Mouse (Mus musculus) midbrain, embryonic 14.5 days (tissue): Measurements from ENCODE around the gene Ucp2. TPM values are rescaled to one million over a fixed set of nuclear protein-coding genes. Genes with fewer than 3 reads are reported as not detected.
"Not testable (repeated sequence)": the region's sequence is repeated elsewhere in the genome, so short reads cannot be mapped to it uniquely, and the experiment has no call there.

Experiments
- ATAC-seq: fragments of 200-750 bp; cut with Nextera tagmentation; 2 replicates; pipeline ENCODE4 v1.8.0; 2017; ENCODE audit warnings: moderate number of reproducible peaks, moderate library complexity; ENCODE audit not compliant: low FRiP score, low TSS enrichment
- DNase-seq: peaks from one replicate; pipeline ENCODE4 v3.0.0-alpha.2; 2015
- H3K27ac ChIP-seq: fragments of 300-500 bp; sonication (generic); replicated peaks from 2 replicates; pipeline ENCODE4 v1.5.1; 2014; ENCODE audit warnings: mild to moderate bottlenecking, low read depth, low read length, moderate library complexity
- H3K27me3 ChIP-seq: fragments of 300-500 bp; sonication (generic); 2 replicates; pipeline ENCODE4 v1.6.1; 2014; ENCODE audit warnings: low read length, control low read depth, mixed read lengths; ENCODE audit not compliant: control insufficient read depth, insufficient read depth
- H3K36me3 ChIP-seq: fragments of 300-500 bp; sonication (generic); 2 replicates; pipeline ENCODE4 v1.6.1; 2014; ENCODE audit warnings: low read length, control low read depth; ENCODE audit not compliant: control insufficient read depth, insufficient read depth
- H3K4me1 ChIP-seq: fragments of 300-500 bp; sonication (generic); 2 replicates; pipeline ENCODE4 v1.6.1; 2014; ENCODE audit warnings: mild to moderate bottlenecking, antibody characterized with exemption, low read length, control low read depth; ENCODE audit not compliant: control insufficient read depth, insufficient read depth
- H3K4me2 ChIP-seq: fragments of 300-500 bp; sonication (generic); 2 replicates; pipeline ENCODE4 v1.6.1; 2014; ENCODE audit warnings: mild to moderate bottlenecking, low read length, moderate library complexity
- H3K4me3 ChIP-seq: fragments of 300-500 bp; sonication (generic); replicated peaks from 2 replicates; pipeline ENCODE4 v1.5.1; 2014; ENCODE audit warnings: low read depth, low read length
- H3K9ac ChIP-seq: fragments of 300-500 bp; sonication (generic); replicated peaks from 2 replicates; pipeline ENCODE4 v1.6.1; 2014; ENCODE audit warnings: mild to moderate bottlenecking, low read length, moderate library complexity
- H3K9me3 ChIP-seq: fragments of 300-500 bp; sonication (generic); 2 replicates; pipeline ENCODE4 v1.6.1; 2016; ENCODE audit warnings: low read length, control low read depth, mixed read lengths; ENCODE audit not compliant: control insufficient read depth
- whole genome bisulfite sequencing: fragments of 180-500 bp; shearing (Covaris S2); extraction: QIAGEN DNeasy Blood & Tissue Kit; methylation state at CpG from one replicate; pipeline ENCODE4 v1.1.7; 2014; 5-methylcytosine and 5-hydroxymethylcytosine counted together
- polyA plus RNA-seq: library from polyadenylated mRNA; unstranded; fragments of >200 nt; fragmentation: Nextera tagmentation; extraction: Ambion mirVana; gene quantifications from 2 replicates; pipeline ENCODE4 v1.2.1, GENCODE M21; 2014

Ucp2 gene
- polyA plus RNA-seq, 1 experiment from 2014 or later = 55.6 TPM

DNA sequence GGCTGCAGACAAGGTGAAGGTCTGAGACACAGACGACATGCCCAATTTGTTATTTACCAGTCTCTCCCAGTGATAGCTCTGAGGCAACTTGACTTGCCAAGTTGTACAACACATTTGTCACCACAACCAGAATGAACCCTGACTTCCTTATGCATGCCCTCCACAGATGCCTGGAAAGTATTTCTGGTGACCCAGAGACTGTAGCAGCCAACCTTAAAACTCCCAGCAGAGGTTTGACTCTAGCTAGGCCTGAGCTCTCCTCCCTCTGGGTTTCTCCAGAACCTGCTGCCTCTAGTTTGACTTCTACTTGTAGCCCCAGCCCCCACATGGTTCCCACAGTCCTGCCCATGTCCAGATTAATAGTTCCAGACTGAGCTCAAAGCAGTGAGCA is 21.7 kb upstream of the Ucp2 start:
- Histone ChIP-seq H3K9me3 (no peaks in the 10 kb centered on the region), H3K36me3 (peaks cover 28% of the 10 kb centered on the region), H3K4me2 (no peak overlapping the region), H3K4me1 (no peaks in the 10 kb centered on the region), H3K4me3 (no peak overlapping the region), H3K27ac (no peak overlapping the region), H3K9ac (no peak overlapping the region), H3K27me3 (no peaks in the 10 kb centered on the region)
- no peak for ATAC-seq
- DNase-seq = no peak
- 93% methylated on average over 1 of the region's 1 CpGs for WGBS

DNA sequence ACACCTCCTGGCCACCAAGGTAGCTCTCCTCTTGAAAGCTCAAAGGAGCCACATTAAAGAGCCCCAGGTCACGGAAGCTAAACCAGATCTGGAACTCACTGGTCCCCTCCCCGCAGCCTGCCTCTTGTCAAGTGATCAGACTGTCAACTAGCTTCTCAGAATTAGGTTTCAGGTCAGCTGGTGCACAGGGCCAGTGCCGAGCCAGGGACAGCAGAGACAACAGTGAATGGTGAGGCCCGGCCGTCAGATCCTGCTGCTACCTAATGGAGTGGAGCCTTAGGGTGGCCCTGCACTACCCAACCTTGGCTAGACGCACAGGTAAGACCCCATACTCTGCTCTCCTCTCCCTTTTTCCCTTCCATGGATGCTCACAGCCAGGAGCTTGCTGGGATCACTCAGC is 20.4 kb upstream of the Ucp2 start, which contains the start of gene Ucp3:
Ucp3 (plus strand) TSS at position 214 of the 400 bp plus-strand sequence.
- no peak within 1 kb of the TSS for H3K27ac ChIP-seq
- no peaks in the 10 kb centered on the region for H3K9me3 ChIP-seq
- 90% methylated on average over 6 of the region's 6 CpGs for WGBS
- ATAC-seq (no peak), DNase-seq (no peak)
- H3K27me3 ChIP-seq = no peaks in the 10 kb centered on the region
- no peak within 1 kb of the TSS for H3K4me3 ChIP-seq
- no peak within 1 kb of the TSS for H3K9ac ChIP-seq
- no peak within 1 kb of the TSS for H3K4me2 ChIP-seq
- H3K4me1 ChIP-seq = no peaks in the 10 kb centered on the region
- H3K36me3 ChIP-seq = peaks cover 19% of the 10 kb centered on the region

DNA sequence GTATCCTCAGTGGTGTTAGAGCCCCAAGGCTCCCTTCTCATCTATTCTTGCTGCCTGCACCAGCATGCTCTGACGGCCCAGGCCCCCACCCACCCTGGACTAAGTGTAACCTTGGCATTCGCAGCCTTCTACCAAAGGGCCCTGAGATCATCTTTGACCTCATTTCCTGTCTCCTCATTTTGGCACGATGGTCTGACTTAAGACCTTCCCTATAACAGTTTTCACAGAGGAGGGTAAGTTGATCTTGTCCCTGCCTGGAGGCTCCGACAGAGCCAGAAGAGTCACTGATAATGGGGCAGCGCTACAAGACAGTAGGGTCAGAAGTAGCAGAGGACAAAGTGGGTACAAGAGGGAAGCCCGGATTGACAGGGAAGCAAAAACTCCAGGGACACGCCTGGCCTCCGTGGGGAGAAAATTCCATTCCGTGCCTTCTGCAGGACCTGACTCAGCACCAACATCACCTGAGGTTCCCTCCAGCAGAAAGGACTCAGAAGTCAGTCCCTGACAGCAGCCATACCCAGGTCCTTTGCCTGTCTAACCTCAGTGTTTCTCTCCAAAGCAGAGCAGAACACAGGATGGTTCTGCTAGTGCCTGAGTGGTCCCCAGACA is 19.2 kb upstream of the Ucp2 start:
- H3K4me3 ChIP-seq = no peak overlapping the region
- ATAC-seq (no peak), DNase-seq (no peak)
- H3K36me3 ChIP-seq = peaks cover 15% of the 10 kb centered on the region
- no peaks in the 10 kb centered on the region for H3K9me3 ChIP-seq
- no peaks in the 10 kb centered on the region for H3K27me3 ChIP-seq
- H3K27ac ChIP-seq = no peak overlapping the region
- H3K4me2 ChIP-seq = no peak overlapping the region
- no peak overlapping the region for H3K9ac ChIP-seq
- H3K4me1 ChIP-seq = no peaks in the 10 kb centered on the region
- 89% methylated on average over 9 of the region's 9 CpGs for WGBS

GRCm38 (mm10) chr7:100474680-100475079 is 18.5 kb upstream of the Ucp2 start:
- Histone ChIP-seq H3K9ac (no peak overlapping the region), H3K9me3 (no peaks in the 10 kb centered on the region), H3K27me3 (no peaks in the 10 kb centered on the region), H3K27ac (no peak overlapping the region), H3K4me1 (no peaks in the 10 kb centered on the region), H3K36me3 (peaks cover 9% of the 10 kb centered on the region), H3K4me3 (no peak overlapping the region), H3K4me2 (no peak overlapping the region)
- 50% methylated on average over 1 of the region's 1 CpGs for WGBS
- DNase-seq = no peak
- no peak for ATAC-seq

DNA sequence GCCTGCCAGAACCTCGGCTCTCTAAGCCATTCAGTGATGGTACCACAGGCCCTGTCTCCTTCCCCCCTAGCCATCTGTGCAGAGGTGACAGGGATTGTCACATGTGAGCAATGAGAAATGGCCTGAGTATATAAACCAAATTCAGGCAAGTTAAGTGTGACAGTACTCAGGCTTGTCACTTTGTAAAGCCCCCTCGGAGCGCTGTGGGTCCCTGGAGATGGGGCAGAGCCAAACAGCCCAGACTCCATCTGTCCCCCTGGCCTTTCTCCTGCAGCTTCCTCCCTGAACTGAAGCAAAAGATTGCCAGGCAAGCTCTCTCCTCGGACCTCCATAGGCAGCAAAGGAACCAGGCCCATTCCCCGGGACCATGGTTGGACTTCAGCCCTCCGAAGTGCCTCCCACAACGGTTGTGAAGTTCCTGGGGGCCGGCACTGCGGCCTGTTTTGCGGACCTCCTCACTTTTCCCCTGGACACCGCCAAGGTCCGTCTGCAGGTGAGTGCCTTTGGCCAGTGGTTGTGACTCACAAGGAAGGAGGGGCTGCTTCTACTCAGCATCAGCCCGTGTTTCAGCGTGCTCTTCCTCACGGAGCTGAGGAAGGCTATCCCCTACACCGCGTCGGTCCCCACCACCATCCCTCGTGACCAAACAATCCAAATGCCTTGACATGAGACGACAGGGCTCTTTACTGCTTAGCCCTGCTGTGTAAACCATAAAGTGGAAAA is 13.9 kb upstream of the Ucp2 start:
- H3K27ac ChIP-seq = no peak overlapping the region
- no peaks in the 10 kb centered on the region for H3K4me1 ChIP-seq
- H3K9me3 ChIP-seq = no peaks in the 10 kb centered on the region
- ATAC-seq (no peak), DNase-seq (no peak)
- no peak overlapping the region for H3K4me3 ChIP-seq
- H3K9ac ChIP-seq = no peak overlapping the region
- H3K4me2 ChIP-seq = no peak overlapping the region
- H3K36me3 ChIP-seq = no peaks in the 10 kb centered on the region
- no peaks in the 10 kb centered on the region for H3K27me3 ChIP-seq
- WGBS = 79% methylated on average over 20 of the region's 20 CpGs

DNA sequence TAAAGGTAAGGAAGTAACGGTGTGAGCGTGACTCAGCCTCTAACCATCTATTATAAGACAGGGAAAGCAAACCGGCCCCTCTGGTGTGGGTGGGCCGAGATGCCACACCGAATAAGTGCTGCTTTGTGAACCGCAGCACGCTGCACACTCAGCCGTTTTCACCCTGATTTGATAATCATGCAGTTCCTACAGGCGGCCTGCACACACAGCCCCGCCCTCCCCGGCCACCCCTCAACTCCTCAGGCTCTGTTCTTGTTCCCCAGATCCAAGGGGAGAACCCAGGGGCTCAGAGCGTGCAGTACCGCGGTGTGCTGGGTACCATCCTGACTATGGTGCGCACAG is 13.3 kb upstream of the Ucp2 start:
- Histone ChIP-seq H3K9ac (no peak overlapping the region), H3K4me3 (no peak overlapping the region), H3K27ac (no peak overlapping the region), H3K27me3 (no peaks in the 10 kb centered on the region), H3K9me3 (no peaks in the 10 kb centered on the region), H3K36me3 (no peaks in the 10 kb centered on the region), H3K4me2 (no peak overlapping the region), H3K4me1 (no peaks in the 10 kb centered on the region)
- DNase-seq (no peak), ATAC-seq (no peak)
- 73% methylated on average over 15 of the region's 15 CpGs for WGBS

DNA sequence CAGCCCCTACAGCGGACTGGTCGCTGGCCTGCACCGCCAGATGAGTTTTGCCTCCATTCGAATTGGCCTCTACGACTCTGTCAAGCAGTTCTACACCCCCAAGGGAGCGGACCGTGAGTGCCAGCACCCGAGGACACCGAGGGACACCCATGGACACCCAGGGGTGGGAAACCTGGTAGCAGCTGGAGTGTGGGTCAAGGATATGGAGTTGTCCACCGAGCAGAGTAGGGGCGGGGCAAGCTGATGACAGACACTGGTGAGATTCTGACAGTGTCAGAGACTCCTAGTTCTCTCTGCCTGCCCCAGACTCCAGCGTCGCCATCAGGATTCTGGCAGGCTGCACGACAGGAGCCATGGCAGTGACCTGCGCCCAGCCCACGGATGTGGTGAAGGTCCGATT is 13.0 kb upstream of the Ucp2 start:
- Histone ChIP-seq H3K4me3 (no peak overlapping the region), H3K4me1 (no peaks in the 10 kb centered on the region), H3K9ac (no peak overlapping the region), H3K9me3 (no peaks in the 10 kb centered on the region), H3K27ac (no peak overlapping the region), H3K36me3 (no peaks in the 10 kb centered on the region), H3K27me3 (no peaks in the 10 kb centered on the region), H3K4me2 (no peak overlapping the region)
- DNase-seq = no peak
- ATAC-seq = no peak
- 87% methylated on average over 17 of the region's 17 CpGs for WGBS

GRCm38 (mm10) chr7:100482046-100482445 is 11.1 kb upstream of the Ucp2 start:
- DNase-seq = not testable (repeated sequence)
- WGBS = 83% methylated on average over 2 of the region's 2 CpGs

GRCm38 (mm10) chr7:100484493-100484892 is 8.6 kb upstream of the Ucp2 start:
- ATAC-seq (no peak), DNase-seq (no peak)
- H3K4me3 ChIP-seq = no peak overlapping the region
- H3K27me3 ChIP-seq = no peaks in the 10 kb centered on the region
- no peaks in the 10 kb centered on the region for H3K36me3 ChIP-seq
- H3K4me2 ChIP-seq = no peak overlapping the region
- WGBS = 86% methylated on average over 5 of the region's 5 CpGs
- H3K9me3 ChIP-seq = no peaks in the 10 kb centered on the region
- H3K27ac ChIP-seq = no peak overlapping the region
- H3K4me1 ChIP-seq = no peaks in the 10 kb centered on the region
- no peak overlapping the region for H3K9ac ChIP-seq

More at GRCm38 (mm10) chr7:100482046-100482445, 11.1 kb upstream of the Ucp2 start:
- not testable (repeated sequence) for H3K27ac ChIP-seq, H3K36me3 ChIP-seq, H3K4me2 ChIP-seq, ATAC-seq, H3K4me1 ChIP-seq, H3K27me3 ChIP-seq, H3K9me3 ChIP-seq, H3K9ac ChIP-seq, H3K4me3 ChIP-seq
